ENCODE assay signal across 22 mouse cellular contexts in genomic region chr7:117184011-117184410, GRCm38 (mm10).
DNase-seq lines count a peak whose midpoint lies in the region; ATAC-seq and TF ChIP-seq lines count a peak whose summit lies in the region.
"Had no signal": no experiment of that assay in that cellular context is flagged by ENCODE, and none has a peak within 500 bp of the region (broad histone marks: within the 10 kb centered on the region; RNA-seq: fewer than 3 reads in every experiment).

No protein-coding gene starts in this region.

- H3K9ac ChIP-seq in kidney, postnatal 0 days (ENCODE audit: low read depth, low read length), result no peak overlapping the region
- H3K9ac ChIP-seq: limb, embryonic 15.5 days; liver, embryonic 15.5 days; midbrain, embryonic 12.5 days had no signal

- no peaks in the 10 kb centered on the region for H3K36me3 ChIP-seq in kidney, postnatal 0 days (ENCODE audit: insufficient read depth, low read length)
- H3K36me3 ChIP-seq: forebrain, embryonic 10.5 days; hindbrain, embryonic 10.5 days; limb, embryonic 15.5 days; liver, embryonic 15.5 days; midbrain, embryonic 12.5 days had no signal

- WGBS in kidney, postnatal 0 days, result 50% methylated on average over 1 of the region's 1 CpGs

- DNase-seq in kidney, postnatal 0 days (ENCODE audit: low spot score), result no peak
- no peak for DNase-seq in kidney, postnatal 4 days
- DNase-seq in 3T3-L1 (ENCODE audit: low read depth, low spot score), result peak; percentile 1
- peak; percentile 8 to 16 for DNase-seq in B cell, adult 2 months
- DNase-seq in induced T-regulatory cell, adult 2 months (ENCODE audit: low read depth), result peak; percentile 26
- no peak for DNase-seq in thymus, postnatal 25 days
- DNase-seq in kidney, adult 8-10 months, result no peak
- DNase-seq: adrenal gland, postnatal 36 days; cerebellum, adult 9-11 months; gastrocnemius, postnatal 10 days; heart, postnatal 10 days; kidney, adult 11 months; kidney, postnatal 10 days; left cerebral cortex, postnatal 4 days had no signal

- no peak overlapping the region for H3K27ac ChIP-seq in kidney, postnatal 0 days
- H3K27ac ChIP-seq: forebrain, embryonic 10.5 days; hindbrain, embryonic 10.5 days; limb, embryonic 15.5 days; liver, embryonic 15.5 days; midbrain, embryonic 12.5 days had no signal

- no peaks in the 10 kb centered on the region for H3K9me3 ChIP-seq in kidney, postnatal 0 days (replicated peaks; ENCODE audit: low read length)
- H3K9me3 ChIP-seq: forebrain, embryonic 10.5 days; hindbrain, embryonic 10.5 days; limb, embryonic 15.5 days; liver, embryonic 15.5 days; midbrain, embryonic 12.5 days had no signal

- no peak overlapping the region for H3K4me2 ChIP-seq in kidney, postnatal 0 days (ENCODE audit: low read length)
- H3K4me2 ChIP-seq: heart, embryonic 11.5 days; limb, embryonic 15.5 days; liver, embryonic 15.5 days; midbrain, embryonic 12.5 days had no signal

- peak; percentile 46 for TF ChIP-seq CTCF in kidney, postnatal 0 days (IDR thresholded peaks at IDR 0.05; ENCODE audit: low read depth)

- no peak for ATAC-seq in kidney, postnatal 0 days (replicated peaks; ENCODE audit: low FRiP score, low read depth)
- ATAC-seq: forebrain, embryonic 16.5 days; hindbrain, embryonic 16.5 days had no signal

- no peaks in the 10 kb centered on the region for H3K27me3 ChIP-seq in kidney, postnatal 0 days (ENCODE audit: insufficient read depth, low read length)
- H3K27me3 ChIP-seq: limb, embryonic 15.5 days; liver, embryonic 15.5 days; midbrain, embryonic 12.5 days had no signal

- no peaks in the 10 kb centered on the region for H3K4me1 ChIP-seq in kidney, postnatal 0 days (replicated peaks; ENCODE audit: insufficient read depth, low read length)
- H3K4me1 ChIP-seq: forebrain, embryonic 10.5 days; hindbrain, embryonic 10.5 days; limb, embryonic 15.5 days; liver, embryonic 15.5 days; midbrain, embryonic 12.5 days had no signal

- no peak overlapping the region for H3K4me3 ChIP-seq in kidney, postnatal 0 days (replicated peaks; ENCODE audit: low read depth, low read length)
- H3K4me3 ChIP-seq: forebrain, embryonic 10.5 days; hindbrain, embryonic 10.5 days; limb, embryonic 15.5 days; liver, embryonic 15.5 days; midbrain, embryonic 12.5 days had no signal

Comparison
In these comparisons a context has a peak if more than half of its experiments do, and no peak if none do; other contexts are left out.
1. DNase-seq: peak in 3T3-L1 (single experiment), B cell, adult 2 months (2 of 2) and induced T-regulatory cell, adult 2 months (single experiment); none in kidney, postnatal 0 days (single experiment), kidney, postnatal 4 days (0 of 2), thymus, postnatal 25 days (single experiment) and kidney, adult 8-10 months (0 of 2).